Mouse (Mus musculus) T-helper 1 cell (primary cell): ENCODE data around the gene Mns1.
"Not testable (repeated sequence)": the region's sequence is repeated elsewhere in the genome, so short reads cannot be mapped to it uniquely, and the experiment has no call there.

Experiments used
- in situ Hi-C: fragments of 300-600 bp; cut with MboI, MseI; formaldehyde crosslinking; loops from one replicate; pipeline ENCODE4 v1.15.1; 2025; ENCODE audit warnings: high pct_unique_total_duplicates

The Mns1 gene

DNA sequence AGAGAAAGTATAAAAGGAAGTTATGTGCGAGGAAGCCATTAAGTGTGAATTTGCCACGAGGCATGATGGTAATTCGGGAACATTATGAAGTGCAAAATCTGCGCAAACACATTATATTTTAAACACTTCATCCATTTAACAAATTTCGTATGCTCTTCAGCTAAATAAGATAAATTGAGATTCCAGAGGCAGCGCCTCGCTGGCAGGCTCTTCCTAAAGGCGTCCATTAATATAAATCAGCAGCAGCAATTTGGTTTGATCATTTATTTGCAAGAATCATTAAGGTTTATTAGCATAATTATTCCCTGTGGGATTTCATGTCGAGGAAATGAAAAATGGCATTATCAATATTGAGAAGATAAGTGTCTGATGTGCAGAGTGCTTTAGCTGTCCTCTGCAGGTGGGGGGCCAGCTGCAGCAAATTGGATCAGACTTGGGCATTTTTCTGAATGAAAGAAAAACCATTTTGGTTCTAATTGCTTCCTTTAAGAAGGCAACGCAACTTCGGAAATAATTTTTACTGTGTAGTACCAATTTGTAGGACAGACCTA, 12.4 kb upstream of the Mns1 start:
- in situ Hi-C loops, result no loop called here

- in situ Hi-C loops, result no loop called here
Observed at GRCm38 (mm10) chr9:72427861-72428260, 9.9 kb upstream of the Mns1 start.

DNA sequence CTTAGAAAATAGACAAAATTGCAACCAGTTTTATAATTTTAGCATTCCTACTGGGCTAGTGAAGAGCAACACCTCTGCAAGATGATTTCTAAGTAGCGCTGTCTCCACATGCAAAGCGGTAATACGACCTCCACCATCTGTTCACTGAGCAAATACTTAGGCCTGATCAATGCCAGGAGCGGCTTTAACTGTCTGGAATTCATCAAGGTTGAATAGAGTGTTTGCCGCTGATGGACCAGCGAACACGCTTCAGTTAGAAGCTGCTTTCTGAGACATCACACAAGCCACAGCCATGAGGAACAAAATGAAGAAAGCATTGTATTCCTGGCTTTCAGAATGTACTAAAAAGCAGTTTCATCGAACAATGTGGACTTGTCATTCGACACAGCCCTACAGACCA, 2.9 kb upstream of the Mns1 start:
- in situ Hi-C loops, result no loop called here

DNA sequence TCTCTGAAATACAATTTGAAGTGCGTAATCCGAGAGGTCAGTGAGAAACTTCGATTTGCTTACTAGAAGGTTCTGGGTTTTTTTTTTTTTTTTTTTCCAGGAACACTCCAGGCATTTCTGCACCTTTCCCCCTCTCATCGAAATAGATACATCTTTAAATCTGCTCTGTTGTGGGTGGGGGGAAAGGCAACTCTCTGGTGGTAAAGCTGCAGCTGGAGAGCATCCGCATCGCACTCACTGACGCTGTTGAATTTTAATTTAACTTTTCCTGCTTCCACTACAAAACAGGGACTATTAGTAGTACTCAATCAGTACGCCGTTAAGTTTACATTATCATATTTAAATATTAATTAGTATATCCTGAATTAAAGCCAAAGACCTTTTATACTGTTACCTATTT, 938 bp downstream of the Mns1 start:
- in situ Hi-C loops, result no loop called here

GRCm38 (mm10) chr9:72440358-72440757, 2.5 kb downstream of the Mns1 start:
- in situ Hi-C loops, result no loop called here

GRCm38 (mm10) chr9:72440948-72441926, 3.4 kb downstream of the Mns1 start:
- in situ Hi-C loops, result no loop called here

DNA sequence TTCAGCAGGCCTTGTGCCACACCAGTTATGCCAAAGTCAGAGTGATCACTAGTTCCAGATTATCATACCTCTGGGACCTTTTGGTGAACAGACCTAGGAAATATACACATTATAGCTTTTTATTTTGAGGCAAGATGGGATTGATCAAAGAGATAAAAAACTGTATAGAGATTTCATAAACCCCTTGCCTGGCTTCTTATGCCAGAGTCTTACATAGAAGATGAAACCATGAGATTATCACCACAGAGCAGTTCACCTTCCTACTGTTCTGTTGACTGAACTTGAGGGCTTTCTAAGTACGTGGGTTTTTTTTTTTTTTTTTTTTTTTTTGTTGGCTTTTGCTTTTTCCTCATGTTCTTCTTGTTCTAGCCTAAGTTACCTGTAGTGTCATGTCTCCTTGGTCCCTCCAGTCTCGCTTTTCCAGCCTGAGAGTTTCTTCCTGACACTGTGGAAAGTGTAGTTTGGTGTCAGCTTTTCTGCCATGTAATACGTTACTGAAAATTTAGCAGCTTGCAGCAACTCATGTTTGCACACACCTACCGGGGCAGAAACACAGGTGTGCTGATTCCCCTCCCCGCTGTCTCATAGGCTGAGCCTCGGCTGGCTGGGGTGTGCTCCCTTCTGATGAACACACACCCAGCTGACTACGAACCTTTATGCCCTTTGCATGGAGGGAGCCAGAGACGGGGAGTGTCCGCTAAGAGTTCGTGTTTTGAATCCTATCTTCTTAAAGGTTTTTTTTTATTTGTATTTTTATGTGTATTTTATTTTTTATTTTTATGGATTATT, 4.3 kb downstream of the Mns1 start:
- in situ Hi-C loops, result no loop called here

GRCm38 (mm10) chr9:72448026-72448425, 10.2 kb downstream of the Mns1 start:
- in situ Hi-C loops, result no loop called here

DNA sequence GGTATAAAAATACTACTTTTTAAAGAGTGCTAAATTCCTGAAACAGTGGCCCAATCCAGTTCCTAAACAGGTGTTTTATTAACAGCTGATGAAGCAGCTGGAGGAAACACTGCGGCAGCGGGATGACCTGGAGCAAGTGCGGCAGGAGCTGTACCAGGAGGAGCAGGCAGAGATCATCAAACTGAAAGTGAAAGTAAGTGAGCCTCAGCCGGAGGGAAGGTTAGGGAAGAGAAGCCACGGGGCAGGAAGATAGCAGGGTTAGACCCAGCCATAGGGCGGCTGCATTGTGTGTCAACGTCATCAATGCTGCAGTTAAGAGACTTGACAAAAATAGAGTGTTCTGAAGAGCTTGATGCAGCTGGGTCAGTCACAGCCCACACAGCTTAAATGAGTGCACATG, 11.6 kb downstream of the Mns1 start:
- in situ Hi-C loops, result no loop called here

- in situ Hi-C loops, result no loop called here
Observed at GRCm38 (mm10) chr9:72449841-72450240, 12.0 kb downstream of the Mns1 start.

DNA sequence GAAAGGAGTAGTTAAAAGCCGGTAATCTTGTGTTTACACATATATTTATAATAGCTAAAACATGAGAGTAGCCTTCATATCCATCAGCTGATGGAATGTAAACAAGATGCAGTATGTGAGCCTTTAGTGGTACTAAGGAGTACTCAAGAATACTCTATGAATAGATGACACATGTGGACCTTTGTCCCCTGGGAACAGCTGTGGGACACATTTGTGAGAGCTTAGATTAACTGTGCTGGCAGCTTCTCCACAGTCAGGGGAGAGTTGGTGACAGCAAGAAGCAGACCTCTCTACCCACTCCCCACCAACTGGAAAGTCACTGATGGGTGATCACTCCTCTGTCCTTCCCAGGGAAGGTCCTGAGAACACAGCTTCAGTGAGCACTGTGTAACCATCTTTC, 12.6 kb downstream of the Mns1 start:
- in situ Hi-C loops, result no loop called here

GRCm38 (mm10) chr9:72451111-72451510, 13.3 kb downstream of the Mns1 start:
- in situ Hi-C loops, result no loop called here

DNA sequence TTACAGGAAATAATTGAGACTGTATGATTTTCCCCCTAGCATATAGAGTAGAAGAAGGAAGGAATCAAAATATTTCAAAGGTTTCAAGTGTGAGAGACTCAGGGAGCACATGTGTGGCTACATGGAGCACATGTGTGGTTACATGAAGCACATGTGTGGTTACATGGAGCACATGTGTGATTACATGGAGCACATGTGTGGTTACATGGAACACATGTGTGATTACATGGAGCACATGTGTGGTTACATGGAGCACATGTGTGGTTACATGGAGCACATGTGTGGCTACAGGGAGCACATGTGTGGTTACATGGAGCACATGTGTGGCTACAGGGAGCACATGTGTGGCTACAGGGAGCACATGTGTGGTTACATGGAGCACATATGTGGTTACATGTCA, 16.5 kb downstream of the Mns1 start:
- in situ Hi-C loops, result not testable (repeated sequence)

DNA sequence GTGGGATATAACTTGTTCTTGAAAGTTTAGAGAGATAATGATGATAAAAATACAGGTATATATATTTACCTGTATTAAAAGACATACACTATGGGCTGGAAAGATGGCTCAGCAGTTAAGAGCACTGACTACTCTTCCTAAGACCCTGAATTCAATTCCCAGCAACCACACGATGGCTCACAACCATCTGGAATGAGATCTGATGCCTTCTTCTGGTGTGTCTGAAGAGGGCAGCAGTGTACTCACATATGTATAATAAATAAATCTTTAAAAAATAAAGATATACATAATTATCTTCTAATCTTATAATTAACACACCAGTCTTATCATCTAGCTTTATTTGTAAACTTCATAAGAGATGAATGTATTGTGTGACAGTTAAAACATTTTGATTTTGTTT, 18.6 kb downstream of the Mns1 start:
- in situ Hi-C loops, result no loop called here

DNA sequence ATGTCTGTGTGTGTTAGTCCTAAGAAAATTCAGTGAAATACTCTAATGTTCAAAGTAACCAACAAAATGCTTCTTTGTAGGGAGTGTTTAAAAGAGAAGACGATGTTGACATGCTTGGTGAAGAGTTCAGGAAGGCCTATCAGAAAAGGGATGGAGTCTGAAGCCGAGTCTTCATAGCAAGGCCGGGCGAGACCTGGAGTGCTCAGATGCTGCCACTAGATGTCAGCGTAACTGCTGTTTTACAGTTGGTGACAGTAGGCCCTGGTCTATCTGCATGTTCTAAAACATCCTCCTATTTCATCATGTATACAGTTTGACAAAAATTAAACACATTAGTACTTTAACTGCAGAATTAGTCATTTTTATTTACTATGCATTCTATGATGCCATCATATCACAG, 20.4 kb downstream of the Mns1 start:
- in situ Hi-C loops, result no loop called here

DNA sequence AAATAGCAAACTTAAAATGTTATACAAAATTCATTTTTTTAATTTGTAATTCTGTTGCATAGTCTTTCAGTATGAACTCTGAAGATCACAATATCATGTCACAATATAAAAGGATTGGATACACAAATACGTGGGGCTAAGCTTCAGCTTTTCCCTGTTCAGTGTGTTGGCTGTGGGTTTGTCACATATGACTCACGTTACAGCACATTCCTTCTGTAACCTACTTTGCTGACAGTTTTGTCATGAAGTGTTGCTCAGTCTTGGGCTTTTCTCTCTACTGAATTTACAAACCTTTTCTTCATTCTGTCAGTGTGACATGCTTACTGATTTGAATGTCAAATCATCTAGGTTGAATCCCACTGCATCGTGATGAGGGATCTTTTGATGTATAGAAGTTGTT, 21.9 kb downstream of the Mns1 start:
- in situ Hi-C loops, result no loop called here

GRCm38 (mm10) chr9:72460767-72461166, 23.0 kb downstream of the Mns1 start:
- in situ Hi-C loops, result no loop called here

GRCm38 (mm10) chr9:72462427-72462826, 24.6 kb downstream of the Mns1 start:
- in situ Hi-C loops, result no loop called here

DNA sequence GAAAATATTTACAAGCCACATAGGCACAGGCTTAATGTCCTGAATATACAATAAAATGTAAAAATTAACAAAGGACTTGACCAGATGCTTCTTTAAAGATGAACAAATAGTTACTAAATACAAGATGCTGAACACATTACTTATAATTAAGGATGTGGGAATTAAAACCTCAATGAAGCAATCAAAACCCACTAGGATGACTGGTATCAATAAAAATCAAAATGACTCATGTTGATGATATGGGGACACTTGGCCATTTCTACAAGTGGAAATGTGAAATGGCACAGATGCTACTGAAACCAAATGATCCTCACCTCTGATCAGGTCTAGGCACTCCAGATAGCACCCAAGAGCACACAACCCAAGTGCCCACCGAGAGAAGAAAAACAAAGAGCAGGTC, 27.0 kb downstream of the Mns1 start:
- in situ Hi-C loops, result loop anchor here (5.0 kb wide), 1 partner anchor 57 kb away; no protein-coding TSS in a partner anchor

GRCm38 (mm10) chr9:72465754-72466181, 28.0 kb downstream of the Mns1 start:
- in situ Hi-C loops, result loop anchor here (5.0 kb wide), 1 partner anchor 57 kb away; no protein-coding TSS in a partner anchor

- in situ Hi-C loops, result loop anchor here (5.0 kb wide), 1 partner anchor 55 kb away; no protein-coding TSS in a partner anchor
Observed at GRCm38 (mm10) chr9:72467551-72468407, 30.0 kb downstream of the Mns1 start.
